Mouse (Mus musculus) neural tube, embryonic 10.5 days (tissue): Measurements from ENCODE around the gene Slc4a2.

Experiments
- DNase-seq: peaks from one replicate; pipeline ENCODE4 v3.0.0-alpha.2; 2017; ENCODE audit warnings: low spot score; ENCODE audit errors: extremely low spot score

The Slc4a2 gene

DNA sequence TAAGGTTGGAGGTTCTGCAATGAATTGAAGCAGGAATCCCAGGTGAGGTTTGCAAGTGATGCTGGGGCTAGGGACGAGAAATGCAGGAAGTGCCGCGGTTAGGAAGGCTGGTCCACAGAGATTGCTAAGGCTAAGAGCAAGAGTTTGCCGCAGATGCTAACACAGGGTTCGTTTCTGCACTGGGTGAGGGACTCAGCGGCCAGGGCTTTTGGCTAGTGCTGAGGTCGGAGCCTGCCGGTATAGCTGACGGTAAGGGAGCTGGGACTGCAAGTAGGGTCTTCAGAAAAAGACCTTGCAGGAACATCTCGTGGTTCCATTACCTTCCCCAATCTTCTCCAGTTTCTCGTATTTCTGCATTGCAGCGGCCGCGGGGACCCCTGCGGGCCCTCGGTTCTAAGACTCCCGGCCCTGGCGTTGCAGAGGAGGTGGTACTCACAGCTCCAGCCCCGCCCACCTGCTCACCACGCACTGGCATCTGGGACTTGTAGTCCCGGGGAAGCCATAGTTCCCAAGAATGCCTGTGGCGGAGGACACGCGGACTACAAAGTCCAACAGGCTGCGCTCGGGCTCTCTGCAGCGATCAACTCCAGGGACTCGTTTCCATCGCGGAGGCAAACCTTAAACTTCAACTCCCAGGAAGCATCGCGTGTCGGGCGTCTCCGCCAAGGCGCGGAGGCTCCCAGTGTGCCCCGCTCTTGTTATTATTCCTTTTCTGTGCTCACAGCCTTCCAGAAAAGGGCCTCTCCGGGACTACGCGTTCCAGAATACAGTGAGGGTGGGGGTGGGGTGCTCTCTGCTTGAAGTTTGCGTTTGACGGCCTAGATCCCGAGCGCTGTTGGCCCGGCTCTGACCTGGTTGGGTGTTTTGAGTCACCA, at the start of gene Slc4a2, which contains the start of gene Cdk5:
TSS of gene Slc4a2 (plus strand) at position 709 of the 875 bp plus-strand sequence.
TSS of gene Cdk5 (minus strand) at position 402 of the 875 bp plus-strand sequence.
- peak; percentile 97 for DNase-seq

GRCm38 (mm10) chr5:24374216-24374615, 49.4 kb upstream of the Slc4a2 start:
- no peak for DNase-seq

DNA sequence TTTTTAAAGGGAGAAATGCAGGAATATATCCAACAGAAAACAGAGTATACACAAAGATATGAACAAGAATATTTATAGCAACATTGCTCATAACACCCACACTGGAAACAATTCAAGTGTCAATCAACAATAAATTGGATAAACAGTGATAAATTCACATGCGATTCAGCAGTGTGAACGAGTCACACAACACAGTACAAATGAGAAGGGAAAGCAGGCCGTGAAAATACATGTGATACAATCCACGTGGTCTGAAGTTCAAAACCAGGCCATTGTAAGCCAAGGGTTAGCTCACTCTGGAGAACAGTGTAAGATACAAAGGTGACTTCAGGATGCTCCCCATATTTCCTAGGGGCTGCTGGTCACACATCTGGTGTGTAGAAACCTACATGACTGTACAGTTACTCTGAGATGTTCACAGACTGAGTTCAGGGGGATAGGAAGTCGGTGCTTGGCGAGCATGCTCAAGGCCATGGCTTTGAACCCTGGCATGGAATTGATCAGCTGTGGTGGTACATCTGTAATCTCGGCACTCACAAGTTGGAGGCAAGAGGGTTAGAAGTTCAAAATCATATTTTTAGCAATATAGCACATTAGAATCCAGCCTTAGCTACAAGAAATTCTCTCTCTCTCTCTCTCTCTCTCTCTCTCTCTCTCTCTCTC, 48.8 kb upstream of the Slc4a2 start:
- no peak for DNase-seq

- DNase-seq = no peak
These were observed 44.9 kb upstream of the Slc4a2 start for GRCm38 (mm10) chr5:24378700-24379099.

DNA sequence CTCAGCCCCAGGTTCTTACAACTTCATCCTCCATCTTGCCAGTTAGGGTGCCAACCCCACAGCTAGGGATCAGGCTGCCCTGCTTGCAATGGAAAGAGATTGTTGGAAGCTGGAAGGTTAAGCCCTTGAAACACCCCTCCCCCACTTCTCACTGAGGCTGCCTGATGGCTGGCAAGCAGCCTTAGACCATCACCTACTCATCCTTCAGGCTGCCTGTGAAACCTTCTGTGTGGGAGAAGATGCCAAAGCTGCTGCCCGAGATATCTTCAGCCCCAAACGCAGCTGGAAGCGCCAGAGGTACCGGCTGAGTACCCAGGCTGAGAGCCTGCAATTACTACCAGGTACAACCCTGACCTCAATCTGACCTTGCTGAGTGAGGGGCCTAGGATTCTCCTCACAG, 44.1 kb upstream of the Slc4a2 start:
- DNase-seq = no peak

DNA sequence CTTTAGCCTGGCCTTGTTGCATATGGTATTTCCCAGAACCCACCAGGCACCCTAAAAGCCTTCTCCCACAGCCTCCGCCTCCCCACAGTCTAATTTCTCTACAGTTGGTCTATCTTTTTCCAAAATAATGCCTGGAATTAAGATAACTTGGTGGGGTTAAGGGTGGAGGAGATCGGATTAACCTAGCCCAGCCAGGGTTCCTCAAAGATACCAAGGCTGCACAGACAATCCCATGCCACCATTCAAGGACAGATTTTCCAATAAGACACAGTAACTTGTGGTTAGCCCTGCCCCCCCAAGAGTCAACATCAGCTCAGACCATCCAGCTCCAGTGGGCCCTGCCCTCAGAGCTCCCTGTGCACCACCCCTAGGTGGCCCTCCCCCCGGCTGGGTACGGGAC, 43.1 kb upstream of the Slc4a2 start:
- DNase-seq = no peak

GRCm38 (mm10) chr5:24381486-24381885, 42.2 kb upstream of the Slc4a2 start:
- no peak for DNase-seq

DNA sequence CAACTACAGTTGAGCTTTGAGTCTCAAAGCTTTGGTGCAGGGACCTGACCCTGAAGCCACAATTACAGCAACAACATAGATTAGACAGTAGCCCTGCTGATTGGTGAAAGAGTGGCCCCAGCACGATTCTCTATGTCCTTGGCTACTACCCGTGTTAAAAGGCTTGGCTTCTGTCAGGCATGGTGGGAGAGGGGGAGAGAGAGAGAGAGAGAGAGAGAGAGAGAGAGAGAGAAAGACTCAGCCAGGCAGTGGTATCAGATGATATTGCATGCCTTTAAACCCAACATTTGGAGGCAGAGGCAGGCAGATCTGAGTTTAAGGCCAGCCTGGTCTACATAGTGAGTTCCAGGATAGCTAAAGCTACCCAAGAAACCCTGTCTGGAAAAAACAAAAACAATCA, 41.6 kb upstream of the Slc4a2 start:
- DNase-seq = no peak

GRCm38 (mm10) chr5:24383026-24383859, 40.4 kb upstream of the Slc4a2 start:
- peak; percentile 95 for DNase-seq

- no peak for DNase-seq
These were observed 39.2 kb upstream of the Slc4a2 start for GRCm38 (mm10) chr5:24384407-24384806.

DNA sequence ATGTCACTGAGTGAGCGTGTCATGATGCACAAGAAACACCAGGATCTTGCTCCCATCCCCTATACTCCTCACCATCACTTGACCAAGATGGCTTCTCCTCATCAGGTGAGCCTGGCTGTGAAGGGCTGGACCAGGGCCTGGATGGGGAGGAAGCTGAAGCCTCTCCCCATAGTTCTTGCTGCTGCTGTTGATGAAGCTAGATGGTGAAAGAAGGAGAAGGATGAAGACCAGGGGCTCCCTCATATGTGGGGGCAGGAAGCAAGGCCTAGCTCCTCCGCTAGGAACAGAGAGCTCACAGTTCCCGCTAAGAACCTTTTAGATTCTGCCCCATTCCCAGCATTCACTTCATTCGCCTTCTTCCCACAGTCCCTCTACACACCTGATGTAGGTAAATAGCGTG, 38.3 kb upstream of the Slc4a2 start:
- DNase-seq = no peak

GRCm38 (mm10) chr5:24385887-24386550, 37.6 kb upstream of the Slc4a2 start:
- no peak for DNase-seq

- peak; percentile 73 for DNase-seq
These were observed 36.1 kb upstream of the Slc4a2 start for GRCm38 (mm10) chr5:24387264-24388241.

- DNase-seq = no peak
These were observed 35.3 kb upstream of the Slc4a2 start for GRCm38 (mm10) chr5:24388246-24388915.

GRCm38 (mm10) chr5:24389011-24389657, 34.5 kb upstream of the Slc4a2 start:
- DNase-seq = peak; percentile 26

DNA sequence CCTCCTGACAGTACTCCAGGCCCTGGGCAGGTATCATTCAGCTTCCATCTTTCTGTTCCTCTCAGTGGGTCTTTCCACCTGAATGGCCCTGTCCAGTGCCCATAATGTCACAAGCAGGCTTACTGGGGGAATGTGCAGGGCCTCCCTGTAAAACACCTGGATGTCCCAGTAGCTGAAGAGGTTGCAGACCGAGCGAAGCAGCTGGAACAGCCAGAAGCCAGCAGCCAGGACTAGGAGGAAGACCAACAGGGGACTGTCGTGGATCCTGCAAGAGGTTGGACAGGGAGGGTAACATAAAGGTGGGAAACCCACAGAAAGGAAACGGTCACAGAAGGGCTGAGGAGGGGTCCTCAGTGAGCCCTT, 34.0 kb upstream of the Slc4a2 start:
- DNase-seq = no peak

DNA sequence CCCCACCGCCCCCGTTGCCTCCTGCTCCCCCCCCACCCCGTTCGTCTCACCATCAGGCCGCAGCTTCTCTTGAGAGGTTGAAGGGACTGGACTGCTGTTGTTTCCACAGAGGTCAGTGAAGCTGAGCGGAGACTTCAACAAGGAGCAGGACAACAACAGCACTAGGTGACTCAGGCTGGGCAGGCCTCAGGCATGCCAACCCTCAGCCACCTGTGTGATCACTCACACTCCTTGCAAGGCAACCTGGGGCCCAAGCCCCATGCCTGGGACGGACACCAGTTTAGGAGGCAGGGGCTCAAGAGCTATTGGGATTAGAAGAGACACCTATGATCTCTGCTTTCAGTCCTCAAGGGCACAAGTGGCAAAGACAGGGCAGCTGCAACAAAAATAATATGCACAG, 31.8 kb upstream of the Slc4a2 start, which contains the start of gene Atg9b:
TSS of gene Atg9b (minus strand) at position 280 of the 400 bp plus-strand sequence.
- no peak for DNase-seq

GRCm38 (mm10) chr5:24392724-24393123, 30.9 kb upstream of the Slc4a2 start:
- no peak for DNase-seq
